Mouse (Mus musculus) adrenal gland, postnatal 4 days (tissue): Measurements from ENCODE around the gene Cd300lg. TPM values are rescaled to one million over a fixed set of nuclear protein-coding genes. Genes with fewer than 3 reads are reported as not detected.

Source experiments
- DNase-seq, 2 experiments: peaks; one replicate each; pipeline ENCODE4 v3.0.0; 2021 to 2022; ENCODE audit warnings: low spot score in 2 of 2, mixed read lengths in 2 of 2
- long read RNA-seq, 2 experiments: library from polyadenylated mRNA; stranded (forward); transcript quantifications; one replicate each; pipeline ENCODE4 v2.0.0; 2021
- total RNA-seq, 2 experiments: library from RNA; stranded (reverse); gene quantifications; 2 replicates each; pipeline ENCODE4 v1.2.3; 2021

Gene Cd300lg
- total RNA-seq: 10 to 100 TPM; 10.7 to 15.6 TPM
- long read RNA-seq, experiment 1, partial matches to known transcripts: 4 of 10 reads
- long read RNA-seq, experiment 1, other reads (novel, unspliced or antisense): 0 of 10 reads
- long read RNA-seq, experiment 2, partial matches to known transcripts: 3 of 10 reads
- long read RNA-seq, experiment 2, other reads (novel, unspliced or antisense): 2 of 10 reads

DNA sequence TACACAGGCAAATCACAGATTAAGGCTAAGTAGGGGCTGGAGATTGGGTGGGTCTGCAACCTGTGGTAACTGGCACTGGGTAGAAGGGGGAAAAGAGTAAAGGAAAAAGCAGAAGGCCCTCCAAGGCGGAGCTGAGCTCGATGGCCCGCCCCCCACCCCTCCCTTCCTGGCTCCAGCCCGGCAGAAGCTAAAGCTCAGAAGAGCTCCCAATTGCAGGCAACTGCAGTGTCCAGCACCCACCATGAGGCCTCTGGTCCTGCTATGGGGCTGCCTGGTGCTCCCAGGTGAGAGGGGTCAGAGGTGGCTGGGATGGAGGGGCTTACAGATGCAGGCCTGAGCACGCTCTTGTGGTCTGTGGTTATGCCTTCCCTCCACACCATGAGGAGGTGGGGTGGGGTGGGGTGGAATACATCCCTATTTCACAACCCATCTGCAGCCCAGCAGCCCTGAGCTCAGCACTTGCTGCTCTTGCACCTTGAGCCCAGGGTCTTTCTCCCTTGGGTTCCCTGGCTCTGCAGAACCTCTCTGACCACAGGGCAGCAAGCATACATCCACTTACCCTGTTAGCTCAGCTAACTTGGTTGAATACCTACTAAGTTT is at the start of gene Cd300lg:
Gene Cd300lg, plus strand, starts transcription at position 160 of the 600 bp plus-strand sequence.
- DNase-seq: no peak

DNA sequence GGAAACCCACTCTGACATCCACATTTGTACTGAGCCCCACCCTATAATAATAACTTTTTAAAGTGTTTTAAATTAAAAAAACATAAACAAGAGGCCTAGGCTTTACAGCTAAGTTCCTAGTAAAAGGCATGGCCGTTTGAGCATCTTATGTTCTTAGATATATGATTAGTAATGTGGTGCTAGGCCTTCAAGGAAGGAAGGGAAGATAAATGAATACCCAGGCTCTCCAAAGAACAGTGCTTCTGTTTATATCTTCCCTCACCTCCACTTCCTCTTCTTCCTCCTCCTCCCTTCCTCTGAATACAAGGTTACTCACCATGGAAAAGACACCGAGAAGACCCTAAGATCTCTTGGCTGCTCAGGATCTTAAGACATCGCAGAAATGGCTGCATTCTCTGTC is 49.5 kb upstream of the Cd300lg start:
- no peak for DNase-seq

DNA sequence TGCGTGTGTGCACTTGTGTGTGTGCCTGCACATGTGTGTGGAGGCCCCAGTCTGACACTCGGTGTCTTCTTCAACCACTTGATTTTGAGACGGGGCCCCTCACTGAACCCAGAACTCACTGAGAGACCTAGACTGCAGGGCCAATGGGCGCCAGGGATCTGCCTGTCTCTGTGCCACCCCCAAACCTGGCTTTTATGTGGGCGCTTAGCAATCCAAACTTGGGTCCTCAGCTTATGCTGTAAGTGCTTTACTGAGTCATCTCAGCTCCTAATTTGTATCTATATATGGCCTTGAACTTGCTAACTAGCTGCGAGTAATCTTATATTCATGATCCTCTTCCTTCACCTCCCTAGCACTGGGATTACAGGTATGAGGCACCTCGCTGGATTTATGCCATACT is 48.9 kb upstream of the Cd300lg start:
- DNase-seq: no peak

DNA sequence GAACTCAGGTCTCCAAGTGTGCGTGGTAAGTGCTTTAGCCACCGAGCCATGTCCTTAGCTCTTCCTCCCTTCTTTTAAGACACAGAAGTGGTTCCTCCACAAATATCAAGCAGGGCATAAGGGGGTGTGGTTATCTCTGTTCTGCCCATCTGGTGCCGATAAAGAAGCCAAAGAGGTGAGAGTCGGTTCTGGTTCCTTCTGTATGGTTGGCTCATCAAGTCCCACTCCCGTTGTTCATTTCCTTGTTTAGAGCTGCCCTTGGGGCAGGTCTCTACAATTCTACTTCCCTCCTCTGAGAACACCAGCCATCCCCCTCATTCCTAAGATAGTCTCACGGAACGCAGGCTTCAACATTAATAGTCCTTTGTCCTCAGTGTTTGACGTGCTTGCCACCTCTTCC is 47.2 kb upstream of the Cd300lg start:
- no peak for DNase-seq

DNA sequence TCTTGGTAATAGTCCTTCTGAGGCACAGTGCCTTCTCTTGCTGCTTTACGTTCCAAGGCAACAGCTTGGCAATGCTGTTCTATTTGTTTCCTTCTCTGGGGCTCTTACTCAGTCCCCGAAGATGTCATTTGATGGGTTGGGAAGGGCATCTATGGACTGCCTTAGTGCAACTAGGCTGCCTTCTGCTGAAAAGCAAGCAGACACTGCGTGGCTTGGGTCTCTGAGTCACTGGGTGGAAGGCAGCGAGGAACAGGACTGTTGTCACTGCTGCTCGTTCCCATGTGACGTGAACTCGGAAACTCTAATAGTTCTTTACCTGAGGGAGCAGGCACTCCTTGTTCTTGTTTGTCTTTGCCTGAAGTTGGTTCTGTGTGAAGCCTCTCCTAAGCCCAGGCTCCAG is 45.4 kb upstream of the Cd300lg start:
- no peak for DNase-seq

DNA sequence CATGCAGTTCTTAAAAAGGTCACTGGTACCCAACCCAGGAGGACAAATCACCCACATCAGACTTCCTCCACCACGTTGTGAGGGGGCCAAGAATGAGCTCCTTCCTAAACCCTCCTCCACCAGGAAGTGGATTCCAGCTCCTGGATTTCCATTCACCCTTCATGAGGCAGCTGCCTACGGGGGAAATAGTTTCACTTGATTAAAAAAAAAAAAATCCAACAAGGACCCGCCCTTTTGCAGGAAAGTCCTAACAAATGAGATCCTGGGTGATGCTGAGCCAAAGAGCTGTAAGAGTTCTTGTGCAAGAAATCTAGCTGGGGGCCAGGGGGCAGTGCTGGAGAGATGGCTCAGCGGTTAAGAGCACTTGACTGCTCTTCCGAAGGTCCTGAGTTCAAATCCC is 43.1 kb upstream of the Cd300lg start:
- DNase-seq: no peak

DNA sequence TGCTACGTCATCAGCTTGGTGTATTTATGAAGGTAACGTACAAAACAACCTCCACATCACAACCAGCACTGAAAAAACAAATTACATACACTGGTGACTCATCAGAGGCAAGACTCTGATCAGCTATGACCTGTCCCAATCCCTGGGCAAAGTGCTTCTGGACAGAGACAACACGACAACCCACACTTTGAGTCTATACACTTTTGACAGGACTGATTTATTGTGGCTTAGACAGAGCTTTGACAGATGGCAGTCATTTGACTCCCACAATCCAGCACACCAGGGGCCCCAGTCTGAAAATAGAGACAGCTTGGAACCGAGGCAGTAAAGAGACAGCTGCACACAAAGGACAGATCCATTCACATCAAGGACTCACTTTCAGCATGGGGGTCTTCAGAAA is 41.8 kb upstream of the Cd300lg start:
- no peak for DNase-seq

DNA sequence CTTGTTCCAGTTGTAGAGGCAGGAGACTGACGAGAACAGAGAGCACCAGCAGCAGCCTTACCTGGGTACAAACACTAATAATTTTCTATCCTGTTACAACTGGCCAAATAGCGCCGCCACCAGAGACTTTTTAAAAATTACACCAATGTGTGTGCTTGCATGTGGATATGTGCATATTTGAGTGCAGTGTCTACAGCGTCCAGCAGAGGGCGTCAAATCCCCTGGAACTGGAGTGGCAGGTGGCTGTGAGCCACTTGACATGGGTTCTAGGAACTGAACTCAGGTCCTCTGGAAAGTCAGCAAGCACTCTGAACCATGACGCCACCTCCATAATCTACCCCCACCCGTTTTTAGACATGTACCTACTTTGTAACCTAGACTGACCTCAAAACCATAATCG is 37.1 kb upstream of the Cd300lg start:
- DNase-seq: no peak

DNA sequence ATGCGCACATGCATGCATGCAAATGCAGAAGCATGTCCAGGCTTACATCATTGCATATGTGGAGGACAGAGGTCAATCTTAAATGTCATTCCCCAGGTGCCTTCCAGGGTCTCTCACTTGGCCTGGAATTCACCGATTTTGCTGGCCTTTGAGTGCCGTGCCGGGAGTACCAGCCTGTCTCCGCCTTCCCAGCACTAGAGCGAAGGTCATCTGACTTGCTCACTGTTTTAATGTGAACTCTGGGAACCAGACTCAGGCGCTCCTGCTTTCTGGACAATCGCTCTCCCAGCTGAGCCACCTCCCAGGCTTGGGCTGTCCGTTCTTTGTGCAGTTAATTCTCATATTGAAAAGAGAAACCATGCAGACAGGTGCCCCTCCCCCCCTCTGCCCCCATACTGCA is 35.0 kb upstream of the Cd300lg start:
- no peak for DNase-seq

DNA sequence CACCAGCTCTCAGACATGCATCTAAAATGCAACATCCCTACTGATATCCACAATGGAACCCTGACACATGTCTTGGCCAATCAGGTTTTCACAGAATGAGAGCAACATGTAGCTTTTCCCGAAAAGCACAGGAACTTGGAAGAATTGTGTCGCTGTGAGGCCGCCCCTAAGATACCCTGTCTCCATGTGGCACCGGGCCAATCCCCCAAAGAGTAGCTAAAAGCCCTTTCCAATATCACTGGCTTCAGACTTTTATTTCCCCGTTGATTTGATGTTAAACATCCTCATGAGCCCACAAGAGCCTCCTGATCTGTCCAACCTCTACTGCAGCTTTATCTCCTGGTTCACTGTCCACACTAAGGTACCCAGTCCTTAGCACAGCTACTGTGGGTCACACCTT is 34.6 kb upstream of the Cd300lg start:
- DNase-seq: no peak

DNA sequence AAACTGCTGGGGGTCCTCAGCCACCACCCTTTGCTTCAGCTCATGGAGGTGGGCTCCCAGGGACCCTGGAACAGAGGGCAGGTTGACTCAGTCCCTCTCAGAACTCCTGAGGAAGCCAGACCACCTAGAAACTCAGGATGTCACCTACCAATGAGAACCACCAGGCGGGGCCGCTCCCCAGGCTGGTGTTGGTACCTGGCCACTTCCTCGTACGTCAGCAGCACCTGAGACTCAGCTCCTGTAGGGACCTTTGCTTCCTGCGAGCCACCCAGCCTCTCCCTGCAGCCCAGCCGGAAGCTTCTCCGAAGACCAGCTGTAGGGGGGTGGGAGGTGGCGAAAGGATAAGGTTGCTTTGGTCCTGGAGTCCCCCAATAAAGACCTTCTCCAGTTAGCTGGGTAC is 32.9 kb upstream of the Cd300lg start:
- no peak for DNase-seq

DNA sequence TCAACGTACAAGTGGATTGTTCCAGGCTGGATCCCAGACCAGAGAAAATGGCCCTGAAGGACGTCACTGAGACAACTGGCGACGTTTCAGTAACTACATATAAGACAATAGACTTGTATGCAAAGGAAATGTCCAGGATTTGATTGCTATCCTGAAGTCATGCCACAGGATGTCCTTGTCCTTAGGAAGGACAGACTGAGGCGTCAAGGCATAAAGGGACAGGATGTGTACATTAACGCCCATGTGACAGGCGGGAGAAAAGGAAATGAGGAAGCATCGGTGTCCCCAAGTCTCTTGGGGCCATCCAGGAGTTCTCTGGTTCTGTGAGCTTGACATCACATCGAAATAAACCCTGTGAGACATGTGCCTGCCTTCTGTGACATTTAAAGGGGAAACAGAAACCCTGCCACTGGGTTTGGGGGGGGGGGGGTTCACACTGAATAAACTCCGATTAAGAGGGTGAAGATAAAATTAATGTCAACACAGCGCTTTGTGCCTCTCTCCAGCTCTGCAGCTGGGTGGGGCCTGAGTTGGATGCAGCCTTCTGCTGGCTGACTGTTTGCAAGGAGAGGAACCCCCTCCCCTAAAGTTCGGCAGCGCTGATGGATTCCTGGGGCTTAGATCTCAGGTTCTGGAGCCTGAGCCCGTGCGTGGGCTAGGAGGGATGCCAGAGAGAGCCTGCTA is 32.2 kb upstream of the Cd300lg start:
- DNase-seq: no peak

DNA sequence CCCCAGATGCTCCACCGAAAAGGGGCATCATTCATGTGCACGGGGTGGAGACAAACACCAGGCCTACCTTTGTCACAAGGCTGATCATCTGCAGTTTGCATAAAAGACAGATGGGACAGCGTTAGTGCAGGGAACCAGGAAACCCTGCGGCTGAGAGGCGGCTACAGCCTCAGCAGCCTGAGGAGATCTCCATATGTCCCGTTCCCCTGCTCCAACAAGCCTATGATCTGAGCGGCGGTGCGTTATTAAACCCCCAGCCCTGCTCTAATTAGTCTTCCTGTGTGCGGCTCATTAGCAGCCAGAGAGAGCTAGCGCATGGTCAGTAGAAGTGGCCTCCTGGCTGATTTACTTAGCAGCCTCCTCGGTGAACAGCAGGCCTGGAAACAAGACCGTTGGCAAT is 31.2 kb upstream of the Cd300lg start:
- DNase-seq: no peak

DNA sequence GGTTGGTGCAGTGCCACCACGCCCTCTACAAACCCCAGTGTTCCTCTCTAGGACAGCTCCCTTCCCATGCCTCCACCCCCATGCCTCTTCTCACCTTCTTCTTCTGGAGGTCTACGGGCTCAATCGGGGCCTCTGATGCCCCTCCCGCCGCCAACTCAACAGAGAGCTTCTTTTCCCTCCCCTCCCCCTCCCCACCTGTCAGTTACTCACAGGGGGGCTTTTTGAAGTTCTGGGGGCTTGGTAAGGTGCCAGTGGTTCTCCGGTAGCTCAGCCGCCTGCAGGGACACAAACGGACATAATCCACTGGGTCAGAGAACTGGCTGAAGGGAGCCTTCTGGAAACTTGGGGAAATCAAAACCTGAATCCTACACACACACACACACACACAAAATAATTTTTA is 29.8 kb upstream of the Cd300lg start:
- DNase-seq: no peak

DNA sequence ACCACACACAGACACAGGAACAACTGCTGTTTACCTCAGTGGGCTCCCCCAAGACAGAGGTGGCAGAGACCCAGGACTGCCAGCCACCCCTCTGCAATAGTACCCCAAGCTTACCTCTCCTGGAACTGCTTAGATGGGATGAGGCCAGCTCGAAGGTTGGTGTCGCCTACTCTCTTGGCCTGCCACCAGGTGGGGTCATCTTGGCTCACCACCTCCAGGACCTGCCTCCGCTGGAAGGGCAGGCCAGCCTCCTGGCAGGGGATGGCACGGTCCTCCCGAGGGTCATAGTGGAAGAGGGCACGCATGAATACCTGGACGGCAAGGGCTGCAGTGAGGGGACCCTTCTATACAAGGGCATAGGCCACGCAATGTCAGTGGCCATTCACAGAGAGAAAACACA is 28.1 kb upstream of the Cd300lg start:
- no peak for DNase-seq

DNA sequence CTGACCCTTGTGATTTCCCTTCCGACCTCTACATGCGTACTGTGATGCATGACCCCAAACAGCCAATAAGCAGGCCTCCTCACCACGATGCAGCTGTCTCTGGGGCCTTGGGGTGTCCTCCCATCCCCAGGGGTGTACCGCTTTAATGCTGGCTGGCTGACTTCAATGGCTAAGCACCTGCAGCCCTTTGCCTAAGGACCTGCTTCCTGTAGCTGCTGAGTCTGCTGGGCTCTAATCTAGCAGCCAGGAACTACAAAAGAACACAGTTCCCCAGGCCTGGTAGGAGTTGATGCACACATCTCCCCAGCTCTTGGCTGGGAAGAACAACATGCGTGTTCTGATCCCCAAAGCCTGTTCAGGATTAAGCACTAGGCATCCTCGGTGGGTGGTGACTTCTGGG is 25.8 kb upstream of the Cd300lg start:
- no peak for DNase-seq

DNA sequence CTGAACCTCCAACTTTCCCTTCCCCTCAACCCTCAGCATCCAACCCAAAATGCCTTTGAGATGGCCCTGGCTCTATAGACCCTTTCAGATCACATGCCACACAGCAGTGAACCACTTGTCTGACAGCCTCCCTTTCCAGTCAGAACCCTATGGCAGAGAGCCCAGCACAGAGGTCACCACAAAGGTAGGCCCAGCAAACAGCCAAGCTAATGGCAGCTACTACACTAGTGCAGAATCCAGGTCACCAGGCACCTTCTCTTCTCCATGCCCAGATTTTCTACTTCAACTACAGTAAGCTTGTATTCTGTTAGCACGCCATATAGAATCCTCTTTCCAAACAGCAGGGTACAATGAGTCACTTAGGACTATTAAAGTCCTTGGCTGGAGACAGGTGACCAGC is 25.2 kb upstream of the Cd300lg start:
- no peak for DNase-seq

DNA sequence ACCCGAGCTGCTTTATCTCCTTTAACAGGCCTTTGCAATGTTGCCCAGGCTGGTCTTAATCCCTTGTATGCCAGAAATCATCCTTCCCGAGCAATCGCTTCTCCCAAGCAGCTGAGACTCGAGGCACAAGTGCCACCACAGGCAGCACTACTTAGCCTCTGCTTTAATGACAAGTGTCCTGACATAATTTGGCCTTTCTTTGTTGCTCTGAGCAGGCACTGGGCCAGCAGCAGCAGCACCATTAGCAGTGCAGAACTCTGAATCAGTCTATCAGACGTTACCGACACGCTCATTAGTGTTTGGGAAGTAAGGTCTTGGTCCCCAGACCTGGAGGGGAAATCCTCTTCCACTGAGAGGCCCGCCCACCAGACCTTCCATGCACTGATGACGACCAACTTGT is 21.6 kb upstream of the Cd300lg start:
- no peak for DNase-seq

DNA sequence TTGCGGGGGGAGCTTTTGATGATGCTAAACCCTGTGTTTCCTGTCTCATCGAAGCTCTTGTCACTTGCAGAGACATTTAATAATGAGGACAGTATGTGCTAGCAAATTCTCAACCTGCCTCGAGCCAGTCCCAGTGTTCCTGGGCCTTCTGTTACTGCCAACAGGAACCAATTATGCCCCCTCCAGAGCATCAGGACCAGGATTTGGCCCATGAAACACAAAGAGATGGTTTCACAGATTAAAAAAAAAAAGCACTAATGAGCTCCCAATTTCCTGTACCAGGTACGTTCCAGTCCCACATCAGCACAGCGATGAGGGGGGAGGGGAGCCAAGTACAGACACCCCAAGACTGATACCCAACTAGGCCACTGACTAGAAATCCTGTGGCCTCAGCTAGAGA is 20.1 kb upstream of the Cd300lg start:
- DNase-seq: no peak

DNA sequence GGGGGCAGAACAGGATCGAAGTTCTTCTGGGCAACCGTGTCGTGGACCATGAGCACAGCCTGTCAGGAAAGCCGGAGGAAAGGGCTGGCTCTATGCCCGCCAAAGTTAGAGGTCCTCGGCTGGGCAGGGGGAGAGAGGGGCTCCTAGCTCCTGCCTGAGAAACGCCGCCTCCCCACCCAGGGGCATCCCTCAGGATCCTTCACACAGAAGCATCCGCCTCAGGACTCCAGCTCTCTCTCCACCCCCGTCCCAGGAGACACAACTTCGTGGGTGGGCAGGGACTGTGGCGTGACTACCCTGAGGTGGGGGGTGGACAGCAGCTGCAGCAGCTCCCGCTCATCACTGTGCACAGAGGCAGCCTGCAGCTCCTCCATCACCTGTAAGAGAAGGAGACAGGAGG is 17.9 kb upstream of the Cd300lg start:
- DNase-seq: no peak

DNA sequence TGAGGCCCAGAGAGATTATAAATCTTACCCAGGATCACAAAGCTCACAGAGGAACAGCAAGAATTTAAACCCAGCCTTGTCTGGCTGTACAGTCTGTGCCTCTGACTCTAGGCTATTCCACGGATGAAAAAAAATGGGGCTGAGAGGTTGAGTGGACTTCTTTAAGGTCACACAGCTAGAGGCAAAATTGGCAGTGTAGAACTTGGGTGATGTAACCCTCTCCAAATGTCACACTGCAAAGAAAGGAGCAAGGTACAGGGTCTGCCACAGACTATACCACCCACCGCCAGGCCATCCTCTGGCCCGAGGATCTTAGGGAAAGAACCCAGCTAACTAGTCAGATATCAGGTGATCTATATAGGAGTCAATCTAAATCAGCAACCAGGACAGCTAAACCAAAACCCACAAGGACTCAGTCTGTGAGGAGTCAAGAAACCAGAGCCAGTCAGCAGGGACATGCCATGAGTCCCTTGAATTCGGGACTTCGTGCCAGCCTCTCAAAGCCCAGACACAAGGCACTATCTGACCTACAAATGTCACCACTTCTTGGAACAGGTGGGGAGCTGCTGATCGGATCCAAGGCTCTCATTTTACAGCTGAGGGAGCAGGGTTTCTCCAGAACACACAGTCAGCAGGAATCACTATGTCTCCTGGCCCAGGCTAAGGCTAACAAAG is 17.1 kb upstream of the Cd300lg start:
- no peak for DNase-seq

DNA sequence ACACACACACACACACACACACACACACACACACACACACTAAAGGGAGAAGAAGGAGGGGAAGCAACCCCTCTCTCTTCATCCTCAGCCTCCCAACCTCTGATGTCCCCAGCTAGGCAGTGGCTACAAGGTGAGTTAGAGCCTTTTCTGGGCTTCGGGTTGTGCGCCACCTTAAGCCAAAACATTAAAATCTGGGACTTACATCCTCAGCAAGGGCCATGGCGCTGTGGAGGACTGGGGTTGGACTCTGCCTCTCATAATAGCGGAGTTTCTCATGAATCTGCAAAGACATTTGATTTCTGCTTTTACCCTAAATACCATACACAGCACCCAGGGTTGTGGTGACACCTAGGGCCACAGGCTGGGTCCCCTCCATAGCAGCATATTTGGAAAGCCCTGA is 16.4 kb upstream of the Cd300lg start:
- DNase-seq: no peak

DNA sequence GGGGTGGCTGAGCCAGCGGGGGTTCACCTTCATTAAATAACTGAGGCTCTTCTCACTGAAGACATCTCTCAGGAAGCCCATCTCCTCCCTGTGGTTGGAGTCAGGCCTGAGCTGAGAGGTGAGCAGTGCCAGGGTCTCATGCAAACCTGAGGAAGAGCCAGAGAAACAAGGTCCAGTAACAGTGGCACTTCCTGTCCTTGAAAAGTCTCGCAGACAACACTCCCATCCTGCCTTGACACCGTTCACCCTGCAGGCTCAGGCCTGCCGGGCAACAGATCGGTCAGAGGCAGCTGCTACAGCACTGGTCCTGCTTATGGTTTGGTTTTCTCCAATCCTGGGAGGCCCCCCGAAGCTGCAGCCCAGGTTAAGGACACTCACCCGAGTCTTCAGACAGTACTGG is 16.0 kb upstream of the Cd300lg start:
- no peak for DNase-seq
